Mouse (Mus musculus): ENCODE data around the gene C8b.

The C8b gene

GRCm38 (mm10) chr4:104766065-104766464, at the start of gene C8b:
Gene C8b, plus strand, starts transcription at chr4:104766317.
- DNase-seq (ENCODE audit: low read depth, low spot score): no peak

- DNase-seq (ENCODE audit: low read depth, low spot score): no peak
Measured at GRCm38 (mm10) chr4:104716506-104716905, 49.6 kb upstream of the C8b start.

DNA sequence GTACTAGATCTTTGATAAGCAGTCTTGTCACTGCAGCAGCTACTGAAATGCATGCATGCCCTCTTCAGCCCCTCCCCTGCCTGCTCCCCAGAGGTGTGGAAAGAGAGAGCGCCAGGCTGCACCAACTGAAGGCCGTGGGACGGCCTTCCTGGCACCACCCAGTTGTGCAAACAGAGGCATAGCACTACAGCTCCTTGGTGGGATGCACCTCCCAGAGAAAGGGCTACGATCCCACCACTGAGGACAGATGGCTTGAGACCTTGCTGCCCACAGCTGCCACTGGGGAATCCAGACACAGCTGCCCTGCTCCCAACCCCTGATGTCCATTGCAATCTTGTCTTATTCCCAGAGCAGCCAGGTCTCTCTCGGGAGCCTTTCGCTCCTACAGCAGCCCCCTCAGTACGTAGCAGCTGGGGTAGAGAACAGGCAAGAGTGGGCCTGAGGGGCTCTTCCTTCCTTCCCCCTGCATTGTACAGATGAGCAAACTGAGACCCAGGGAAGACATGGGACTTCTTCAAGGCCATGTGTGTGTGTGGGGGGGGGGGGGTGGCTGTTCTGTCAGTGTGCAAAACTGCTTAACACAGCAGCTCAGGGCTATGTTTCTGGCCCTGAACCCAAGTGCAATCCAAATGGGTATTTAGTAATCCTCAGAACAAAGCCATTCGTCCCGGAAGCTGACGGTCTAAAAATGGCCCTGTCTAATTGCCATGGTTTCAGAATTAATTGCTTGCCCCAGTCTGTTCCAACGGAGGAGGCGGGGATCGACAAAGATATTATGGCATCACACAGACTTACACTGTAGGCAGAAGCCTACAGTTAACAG, 46.9 kb upstream of the C8b start:
- DNase-seq (ENCODE audit: low read depth, low spot score): no peak

- no peak for DNase-seq (ENCODE audit: low read depth, low spot score)
Measured at GRCm38 (mm10) chr4:104723527-104724045, 42.5 kb upstream of the C8b start.

DNA sequence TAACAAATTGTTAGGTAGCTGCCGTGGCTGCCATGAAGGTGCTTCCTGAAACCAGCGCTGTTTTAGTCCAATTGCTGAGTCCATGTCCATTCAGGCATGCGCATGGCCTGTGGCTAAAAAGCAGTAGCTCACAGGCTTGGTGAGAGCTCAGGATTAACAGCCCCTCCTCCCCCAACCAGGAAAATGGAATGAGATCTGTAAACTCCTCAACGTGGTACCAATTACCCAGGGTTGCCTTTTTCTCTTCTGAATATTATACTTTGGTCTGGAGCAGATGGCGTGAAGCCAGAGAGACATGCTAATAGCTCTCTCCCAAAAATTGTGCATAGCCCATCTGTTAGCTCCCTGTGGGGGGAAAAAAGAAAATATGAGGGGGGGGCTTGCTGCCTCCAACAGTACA, 41.9 kb upstream of the C8b start:
- no peak for DNase-seq (ENCODE audit: low read depth, low spot score)

GRCm38 (mm10) chr4:104725673-104726072, 40.4 kb upstream of the C8b start:
- no peak for DNase-seq (ENCODE audit: low read depth, low spot score)

GRCm38 (mm10) chr4:104729185-104729584, 36.9 kb upstream of the C8b start:
- no peak for DNase-seq (ENCODE audit: low read depth, low spot score)

DNA sequence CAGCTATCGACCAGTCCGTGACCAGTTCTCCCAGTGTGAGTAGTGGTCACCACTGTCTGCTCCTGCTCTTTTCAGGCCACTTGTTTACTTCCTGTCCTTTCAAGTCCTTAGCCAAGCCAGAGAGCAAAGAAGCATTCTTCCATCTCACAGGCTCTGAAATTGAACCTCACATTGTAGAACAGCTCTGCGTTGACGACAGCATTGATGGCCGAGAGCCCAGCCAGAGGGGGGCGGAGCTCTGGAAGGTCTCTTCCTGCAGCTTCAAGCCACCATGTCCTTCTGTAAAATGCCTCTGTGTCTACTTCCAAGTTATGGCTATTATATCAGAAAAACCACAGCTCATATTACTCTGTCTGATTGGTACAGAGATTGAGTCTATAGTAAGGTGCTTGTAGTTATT, 19.6 kb upstream of the C8b start:
- DNase-seq (ENCODE audit: low read depth, low spot score): no peak

DNA sequence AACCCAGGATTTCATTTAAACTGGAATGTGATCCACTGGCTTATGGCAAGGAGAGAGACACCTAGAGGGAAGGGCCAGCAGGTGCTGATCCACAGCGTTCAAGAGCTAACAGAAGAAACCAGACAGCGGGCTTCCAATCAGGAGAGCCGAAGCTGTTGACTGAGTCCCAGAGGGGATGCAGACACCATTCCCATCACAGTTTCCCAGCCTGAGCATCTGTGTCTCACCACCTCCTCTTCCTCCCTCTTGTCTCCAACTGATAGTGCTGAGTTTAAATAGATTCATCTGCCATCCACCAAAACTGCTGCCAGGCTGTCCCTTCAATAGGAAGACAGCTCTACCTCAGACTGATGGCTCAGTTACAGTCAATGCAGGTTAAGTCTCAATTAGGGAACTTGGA, 12.0 kb upstream of the C8b start:
- no peak for DNase-seq (ENCODE audit: low read depth, low spot score)

- no peak for DNase-seq (ENCODE audit: low read depth, low spot score)
Measured at GRCm38 (mm10) chr4:104760878-104761624, 5.1 kb upstream of the C8b start.

- no peak for DNase-seq (ENCODE audit: low read depth, low spot score)
Measured at GRCm38 (mm10) chr4:104768190-104768589, 2.1 kb downstream of the C8b start.

GRCm38 (mm10) chr4:104769602-104770001, 3.5 kb downstream of the C8b start:
- no peak for DNase-seq (ENCODE audit: low read depth, low spot score)

DNA sequence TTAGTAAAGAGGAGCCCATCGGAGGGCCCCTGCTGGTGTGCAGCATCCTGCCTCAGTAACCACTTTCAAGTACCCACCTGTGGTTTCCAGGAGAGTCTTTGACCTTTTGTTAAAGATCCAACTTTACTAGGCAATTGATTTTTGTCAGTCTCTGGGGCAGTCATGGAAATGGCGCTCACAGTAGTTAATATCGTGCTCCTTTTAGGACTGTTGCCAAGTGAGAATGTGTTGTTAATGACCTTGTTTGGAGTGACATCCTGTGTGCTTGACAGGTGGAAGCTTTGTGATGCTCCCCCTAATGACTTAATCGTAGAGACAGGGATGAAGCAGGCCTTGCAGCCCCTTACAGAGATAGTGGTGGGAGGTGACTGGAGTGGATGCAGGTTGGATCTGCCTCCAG, 4.2 kb downstream of the C8b start:
- DNase-seq (ENCODE audit: low read depth, low spot score): no peak

- DNase-seq (ENCODE audit: low read depth, low spot score): no peak
Measured at GRCm38 (mm10) chr4:104775601-104776000, 9.5 kb downstream of the C8b start.

DNA sequence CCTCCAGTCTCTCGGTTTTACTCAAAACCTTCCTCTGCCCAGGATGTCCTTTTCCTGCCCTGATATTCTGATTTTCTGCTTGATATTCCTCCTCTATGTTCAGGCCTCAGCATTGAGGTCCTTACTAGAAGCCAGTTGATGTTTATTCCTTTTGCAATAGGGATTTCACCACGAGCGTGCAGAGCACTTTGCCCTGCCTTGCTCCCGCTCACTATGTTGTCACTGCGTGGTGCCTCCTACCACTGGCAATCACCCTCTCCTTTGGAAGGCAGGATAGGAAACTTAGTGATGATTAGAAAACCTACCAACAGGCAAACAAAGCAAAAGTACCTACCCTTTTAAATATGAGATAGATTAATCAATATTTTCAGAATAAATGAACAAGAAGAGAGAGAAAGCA, 13.3 kb downstream of the C8b start:
- DNase-seq (ENCODE audit: low read depth, low spot score): no peak

GRCm38 (mm10) chr4:104781441-104781840, 15.3 kb downstream of the C8b start:
- no peak for DNase-seq (ENCODE audit: low read depth, low spot score)

- DNase-seq (ENCODE audit: low read depth, low spot score): no peak
Measured at GRCm38 (mm10) chr4:104782346-104782745, 16.2 kb downstream of the C8b start.

GRCm38 (mm10) chr4:104792111-104792510, 26.0 kb downstream of the C8b start:
- DNase-seq (ENCODE audit: low read depth, low spot score): no peak

DNA sequence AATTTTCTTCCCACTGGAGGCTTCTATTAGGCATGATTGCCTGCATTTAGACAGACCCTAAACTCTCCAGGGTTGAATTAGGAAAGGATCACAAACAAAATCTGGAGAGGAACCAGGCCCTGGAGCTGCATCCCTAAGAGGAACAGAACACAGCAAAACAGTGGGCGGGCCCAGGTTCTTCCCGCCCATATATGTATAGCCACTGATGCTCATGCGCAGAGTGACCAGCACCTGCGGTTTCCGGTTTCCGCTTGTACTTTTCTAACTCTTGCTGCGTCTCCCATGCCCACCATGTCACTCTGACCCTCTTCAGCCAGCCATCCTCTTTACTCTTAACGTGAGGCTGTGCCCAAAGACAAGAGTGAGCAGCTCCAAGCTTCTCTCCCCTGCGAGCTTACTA, 32.8 kb downstream of the C8b start:
- DNase-seq (ENCODE audit: low read depth, low spot score): no peak

- no peak for DNase-seq (ENCODE audit: low read depth, low spot score)
Measured at GRCm38 (mm10) chr4:104801625-104802024, 35.5 kb downstream of the C8b start.

GRCm38 (mm10) chr4:104804100-104804499, 38.0 kb downstream of the C8b start:
- no peak for DNase-seq (ENCODE audit: low read depth, low spot score)

DNA sequence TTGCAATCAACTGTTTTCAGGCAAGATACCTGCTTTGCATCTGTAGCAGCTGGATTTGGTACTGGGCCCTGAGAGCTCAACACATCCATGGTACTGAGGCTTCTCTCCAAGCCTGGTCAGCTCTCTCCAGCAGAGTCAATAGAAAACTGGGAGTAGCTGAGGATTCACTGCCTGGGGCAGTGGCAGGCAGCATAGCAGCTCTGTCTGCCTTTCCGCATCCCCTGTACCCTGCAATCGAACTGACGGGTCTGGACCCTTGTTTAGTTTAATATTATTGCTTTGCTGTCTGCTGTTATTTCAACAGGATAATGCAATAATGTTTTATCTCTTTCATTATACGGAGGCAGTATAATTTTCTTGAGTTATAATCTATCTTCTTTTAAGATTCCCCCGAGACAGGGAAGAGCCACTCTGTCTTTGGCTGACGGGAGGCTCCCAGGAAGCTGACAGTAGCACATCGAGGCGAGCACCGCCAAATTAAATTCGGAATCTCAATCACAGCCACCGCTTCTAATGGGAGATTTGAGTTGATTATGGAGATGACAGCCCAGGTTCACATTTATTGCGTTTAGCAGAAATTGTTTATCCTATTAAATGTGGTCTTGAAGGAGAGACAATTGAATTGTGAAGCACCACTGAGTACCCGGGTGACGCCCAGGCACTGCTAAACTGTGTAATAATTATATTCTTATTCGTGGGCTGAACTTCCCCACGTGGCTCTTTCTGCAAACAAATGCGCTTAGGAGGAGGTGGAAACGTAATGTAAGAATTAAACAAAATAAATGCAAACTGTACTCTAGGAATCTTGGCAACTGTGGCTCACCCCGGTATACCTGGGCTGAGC, 39.5 kb downstream of the C8b start:
- no peak for DNase-seq (ENCODE audit: low read depth, low spot score)
